In the genomic region with DNA sequence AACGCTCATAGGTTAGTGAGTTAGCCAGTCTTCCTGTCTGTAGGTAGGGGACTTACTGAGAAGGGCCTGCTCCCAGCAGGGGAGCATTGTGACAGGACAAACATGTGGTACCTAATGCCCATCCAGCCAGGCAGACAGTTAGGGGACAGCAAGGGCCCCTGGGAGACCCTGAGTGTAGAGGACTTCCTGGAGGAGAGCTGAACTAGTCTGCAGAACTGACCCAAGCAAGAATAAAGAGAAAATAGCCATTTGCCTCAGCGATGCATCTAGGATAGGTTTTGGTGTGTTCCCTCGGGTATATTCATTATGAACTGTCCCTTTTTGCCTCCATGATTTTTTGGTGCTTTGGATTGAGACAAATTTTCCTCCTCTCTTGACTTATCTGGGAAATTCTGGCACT, we compare ENCODE assay signal across 21 mouse cellular contexts. TPM values are rescaled to one million over a fixed set of nuclear protein-coding genes. Genes with fewer than 3 reads are reported as not detected.
DNase-seq lines count a peak whose midpoint lies in the region; ATAC-seq and TF ChIP-seq lines count a peak whose summit lies in the region.
"Had no signal": no experiment of that assay in that cellular context is flagged by ENCODE, and none has a peak within 500 bp of the region (broad histone marks: within the 10 kb centered on the region; RNA-seq: fewer than 3 reads in every experiment).

No protein-coding gene starts in this region.

- H3K4me2 ChIP-seq in heart, embryonic 12.5 days: no peak overlapping the region
- H3K4me2 ChIP-seq in lung, embryonic 16.5 days (ENCODE audit: low read depth, low read length): no peak overlapping the region
- H3K4me2 ChIP-seq in heart, embryonic 14.5 days (ENCODE audit: low read length): no peak overlapping the region
- H3K4me2 ChIP-seq: liver, embryonic 11.5 days had no signal

- no peaks in the 10 kb centered on the region for H3K27me3 ChIP-seq in heart, embryonic 12.5 days (replicated peaks)
- H3K27me3 ChIP-seq in lung, embryonic 16.5 days (ENCODE audit: control insufficient read depth, insufficient read depth, low read depth, low read length): no peaks in the 10 kb centered on the region
- H3K27me3 ChIP-seq in heart, embryonic 14.5 days (ENCODE audit: control insufficient read depth, insufficient read depth, low read length): no peaks in the 10 kb centered on the region

- TF ChIP-seq CTCF in olfactory bulb, adult 2 months (IDR thresholded peaks at IDR 0.05; ENCODE audit: insufficient read depth, low read depth, low read length): no peak

- H3K27ac ChIP-seq in heart, embryonic 12.5 days (ENCODE audit: poor library complexity, severe bottlenecking): peak overlapping the region; percentile 77
- H3K27ac ChIP-seq in lung, embryonic 16.5 days (ENCODE audit: low read length): peak overlapping the region; percentile 63
- H3K27ac ChIP-seq in heart, embryonic 14.5 days (replicated peaks in 1 of 2; ENCODE audit: control insufficient read depth in 1 of 2, insufficient read depth in 1 of 2, low read depth in 2 of 2, low read length in 2 of 2): peak overlapping the region; percentile 14 to 66; a peak in 3 of 4 replicates
- peak overlapping the region; percentile 40; the same call in 1 of the 2 replicates for H3K27ac ChIP-seq in olfactory bulb, adult 2 months (ENCODE audit: insufficient read depth, low read depth, low read length)
- H3K27ac ChIP-seq: left cerebral cortex, adult 2 months; macrophage had no signal

- peaks cover 3% of the 10 kb centered on the region; the same call in 1 of the 2 replicates for H3K36me3 ChIP-seq in heart, embryonic 12.5 days
- no peaks in the 10 kb centered on the region for H3K36me3 ChIP-seq in lung, embryonic 16.5 days (ENCODE audit: control insufficient read depth, insufficient read depth, low read length)
- no peaks in the 10 kb centered on the region for H3K36me3 ChIP-seq in heart, embryonic 14.5 days (ENCODE audit: control insufficient read depth, insufficient read depth, low read length)

- no peak for TF ChIP-seq POLR2A in olfactory bulb, adult 2 months (IDR thresholded peaks at IDR 0.05; ENCODE audit: insufficient read depth, low read depth, low read length)

- intact Hi-C loops in heart, postnatal 14 days (cut with DNase I): no loop called here
- intact Hi-C loops in left cerebral cortex, postnatal 14 days (cut with DNase I): no loop called here

- H3K4me3 ChIP-seq in heart, embryonic 12.5 days: no peak overlapping the region
- H3K4me3 ChIP-seq in lung, embryonic 16.5 days (ENCODE audit: low read length): no peak overlapping the region
- H3K4me3 ChIP-seq in heart, embryonic 14.5 days (ENCODE audit: control insufficient read depth in 1 of 2, insufficient read depth in 1 of 2, low read depth in 1 of 2, low read length in 2 of 2): no peak overlapping the region
- no peak overlapping the region for H3K4me3 ChIP-seq in olfactory bulb, adult 2 months (ENCODE audit: insufficient read depth, low read depth, low read length)
- H3K4me3 ChIP-seq: left cerebral cortex, adult 2 months had no signal

- no peaks in the 10 kb centered on the region for H3K9me3 ChIP-seq in heart, embryonic 12.5 days (replicated peaks)
- H3K9me3 ChIP-seq in lung, embryonic 16.5 days (ENCODE audit: control insufficient read depth, low read length): no peaks in the 10 kb centered on the region
- no peaks in the 10 kb centered on the region for H3K9me3 ChIP-seq in heart, embryonic 14.5 days (ENCODE audit: control insufficient read depth, low read length)

- DNase-seq in heart, postnatal 14 days: no peak
- no peak for DNase-seq in lung, postnatal 4 days
- DNase-seq in left cerebral cortex, postnatal 14 days (ENCODE audit: low spot score in 2 of 2): no peak
- DNase-seq: adrenal gland, postnatal 25 days; cerebellum, postnatal 25 days; midbrain, embryonic 14.5 days had no signal

- H3K9ac ChIP-seq in heart, embryonic 12.5 days: no peak overlapping the region
- no peak overlapping the region for H3K9ac ChIP-seq in lung, embryonic 16.5 days (ENCODE audit: low read length)
- no peak overlapping the region for H3K9ac ChIP-seq in heart, embryonic 14.5 days (ENCODE audit: low read length)

- peaks cover 37% of the 10 kb centered on the region for H3K4me1 ChIP-seq in heart, embryonic 12.5 days (replicated peaks)
- H3K4me1 ChIP-seq in lung, embryonic 16.5 days (replicated peaks; ENCODE audit: control insufficient read depth, insufficient read depth, low read length): peaks cover 25% of the 10 kb centered on the region
- peaks cover 19 to 23% of the 10 kb centered on the region in 2 experiments for H3K4me1 ChIP-seq in heart, embryonic 14.5 days (ENCODE audit: control insufficient read depth in 2 of 2, insufficient read depth in 2 of 2, low read length in 2 of 2)
- H3K4me1 ChIP-seq in olfactory bulb, adult 2 months (ENCODE audit: control insufficient read depth, insufficient read depth, low read length): peaks cover 4% of the 10 kb centered on the region; the same call in 1 of the 2 replicates

- 56% methylated on average over 3 of the region's 3 CpGs for WGBS in heart, embryonic 12.5 days
- 67% methylated on average over 3 of the region's 3 CpGs for WGBS in lung, embryonic 16.5 days
- 61% methylated on average over 3 of the region's 3 CpGs for WGBS in heart, embryonic 14.5 days
- WGBS in olfactory bulb, adult 2 months: 68% methylated on average over 3 of the region's 3 CpGs

- no peak for ATAC-seq in heart, embryonic 12.5 days (ENCODE audit: insufficient number of reproducible peaks, low FRiP score)
- no peak for ATAC-seq in lung, embryonic 16.5 days (ENCODE audit: low read depth)
- no peak for ATAC-seq in heart, embryonic 14.5 days (ENCODE audit: insufficient number of reproducible peaks, insufficient read depth, low FRiP score, low read depth)

RNA-seq across cellular contexts. Expression of a gene that starts 50.5 kb away (rescaled TPM):
- not detected in 2 replicates for polyA plus RNA-seq in heart, embryonic 12.5 days (2016; fragmentation: Nextera tagmentation; extraction: Ambion mirVana)
- not detected for total RNA-seq in heart, postnatal 14 days (2021)
- not detected in 2 replicates for polyA plus RNA-seq in lung, embryonic 16.5 days (2015; fragmentation: Nextera tagmentation; extraction: Ambion mirVana)
- polyA plus RNA-seq in heart, embryonic 14.5 days (2014; fragmentation: Nextera tagmentation; extraction: Ambion mirVana): not detected in 2 replicates
- polyA plus RNA-seq in olfactory bulb, adult 2 months (2012; ENCODE audit: insufficient read depth, insufficient read length, low replicate concordance, missing spikeins): not detected in 2 replicates
- total RNA-seq in left cerebral cortex, postnatal 14 days (2021): not detected
- total RNA-seq: adrenal gland, postnatal 25 days; heart, postnatal 10 days; left cerebral cortex, adult 2 months; MEL had no signal
- polyA plus RNA-seq: embryonic facial prominence, embryonic 11.5 days; large intestine, adult 2 months; liver, embryonic 11.5 days; macrophage; midbrain, embryonic 14.5 days; neural tube, embryonic 11.5 days; small intestine, adult 2 months; testis, adult 2 months; urinary bladder, adult 2 months had no signal
